Mouse (Mus musculus): ENCODE measurements around the gene Dop1b.

The Dop1b gene

GRCm38 (mm10) chr16:93712966-93713365, 1.3 kb downstream of the Dop1b start:
- DNase-seq (ENCODE audit: low spot score in 2 of 2), result no peak

- DNase-seq (ENCODE audit: low spot score in 2 of 2), result no peak
Observed at GRCm38 (mm10) chr16:93714426-93714825, 2.7 kb downstream of the Dop1b start.

- DNase-seq (ENCODE audit: low spot score in 2 of 2), result no peak
Observed at GRCm38 (mm10) chr16:93715826-93716225, 4.1 kb downstream of the Dop1b start.

GRCm38 (mm10) chr16:93717299-93717703, 5.6 kb downstream of the Dop1b start:
- peak; percentile 78 to 84 for DNase-seq (ENCODE audit: low spot score in 2 of 2)

DNA sequence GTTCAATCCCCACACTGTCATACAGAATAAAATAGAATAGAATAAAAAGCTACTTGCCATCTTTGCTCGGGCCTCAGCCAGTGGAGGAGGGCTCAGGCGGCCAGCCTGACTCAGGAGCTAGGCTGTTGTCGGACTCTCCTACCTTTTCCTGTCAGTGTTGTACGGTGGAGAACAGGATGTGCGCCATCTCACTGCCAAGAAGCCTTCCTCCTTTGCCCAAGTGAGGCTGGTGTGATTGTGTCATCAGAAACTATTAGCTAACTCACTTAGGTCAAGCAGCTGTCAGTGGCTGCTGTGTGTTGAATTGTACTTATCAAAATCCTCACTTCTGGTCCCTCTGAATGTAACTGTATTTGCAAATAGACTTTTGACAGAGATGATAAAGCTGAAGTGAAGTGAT, 10.1 kb downstream of the Dop1b start:
- no peak for DNase-seq (ENCODE audit: low spot score in 2 of 2)

DNA sequence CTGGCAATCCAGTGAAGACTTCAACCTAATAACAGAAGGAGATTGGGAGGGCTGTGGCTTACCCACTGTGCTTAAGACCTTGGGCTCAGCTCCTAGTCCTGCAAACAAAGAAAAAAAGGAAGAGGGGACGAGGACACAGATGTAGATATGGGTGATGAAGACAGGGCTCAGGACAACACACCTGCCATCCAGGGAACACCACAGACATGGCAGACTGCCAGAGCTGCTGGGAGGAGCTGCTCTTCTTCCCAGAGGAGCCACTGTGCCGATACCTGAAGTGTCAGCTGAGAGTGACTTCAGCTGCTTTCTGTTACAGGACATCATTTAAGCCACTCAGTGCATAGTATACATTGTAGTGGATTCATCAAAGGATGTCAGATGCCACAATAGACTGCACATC, 10.8 kb downstream of the Dop1b start:
- DNase-seq (ENCODE audit: low spot score in 2 of 2), result no peak

DNA sequence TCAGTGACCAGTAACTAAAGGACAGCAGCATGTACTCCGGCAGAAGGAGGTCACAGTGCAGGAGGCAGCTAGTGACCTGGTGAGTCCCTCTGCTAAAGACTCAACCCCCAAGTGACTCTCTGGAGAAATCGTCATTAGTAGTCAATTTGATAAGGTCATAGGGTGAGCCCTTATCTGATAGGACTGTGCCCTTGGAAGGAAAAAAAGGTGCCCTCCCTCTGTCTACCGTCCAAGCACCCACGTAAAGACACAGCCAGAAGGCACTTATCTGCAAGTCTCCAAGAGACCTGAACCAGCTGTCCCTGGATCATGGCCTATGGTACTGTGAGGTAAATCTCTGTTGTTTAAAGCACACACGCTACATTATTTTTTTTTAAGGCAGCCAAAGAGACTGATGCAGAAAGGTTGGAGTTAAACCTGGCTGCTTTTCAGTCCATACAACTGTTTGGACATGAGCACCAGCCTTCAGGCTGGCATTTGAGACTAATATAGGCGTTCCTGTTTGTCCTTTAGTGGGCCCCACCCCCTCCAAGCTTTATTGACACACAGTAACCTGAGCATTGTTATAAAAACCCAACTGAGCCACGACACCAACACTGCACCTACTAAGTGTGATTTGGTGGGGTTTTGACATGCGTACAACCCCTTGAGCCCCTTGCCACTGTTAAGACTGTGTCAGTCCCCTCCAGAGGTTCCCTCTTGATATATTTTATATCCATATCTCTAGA, 13.9 kb downstream of the Dop1b start:
- DNase-seq (ENCODE audit: low spot score in 2 of 2), result no peak

GRCm38 (mm10) chr16:93726186-93726585, 14.5 kb downstream of the Dop1b start:
- no peak for DNase-seq (ENCODE audit: low spot score in 2 of 2)

DNA sequence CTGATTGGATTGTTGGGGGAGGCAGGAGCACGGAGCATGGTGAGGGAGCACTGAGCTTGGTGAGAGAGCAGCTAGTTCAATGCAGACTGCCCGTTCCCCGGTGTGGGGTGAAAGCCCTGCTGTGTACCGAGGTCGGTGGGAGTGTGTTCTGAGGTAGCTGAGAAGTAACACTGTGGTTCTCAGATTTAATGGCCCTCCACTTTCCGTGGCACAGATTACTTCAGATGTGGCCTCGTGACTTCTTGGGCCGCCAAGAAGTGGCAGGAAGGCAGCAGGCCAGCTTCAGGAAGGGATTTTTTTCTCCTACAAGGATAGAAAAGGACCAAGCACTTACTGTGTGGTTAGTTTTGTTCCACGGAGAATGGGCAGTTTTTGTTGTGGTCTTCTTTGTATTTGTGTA, 17.0 kb downstream of the Dop1b start:
- no peak for DNase-seq (ENCODE audit: low spot score in 2 of 2)

DNA sequence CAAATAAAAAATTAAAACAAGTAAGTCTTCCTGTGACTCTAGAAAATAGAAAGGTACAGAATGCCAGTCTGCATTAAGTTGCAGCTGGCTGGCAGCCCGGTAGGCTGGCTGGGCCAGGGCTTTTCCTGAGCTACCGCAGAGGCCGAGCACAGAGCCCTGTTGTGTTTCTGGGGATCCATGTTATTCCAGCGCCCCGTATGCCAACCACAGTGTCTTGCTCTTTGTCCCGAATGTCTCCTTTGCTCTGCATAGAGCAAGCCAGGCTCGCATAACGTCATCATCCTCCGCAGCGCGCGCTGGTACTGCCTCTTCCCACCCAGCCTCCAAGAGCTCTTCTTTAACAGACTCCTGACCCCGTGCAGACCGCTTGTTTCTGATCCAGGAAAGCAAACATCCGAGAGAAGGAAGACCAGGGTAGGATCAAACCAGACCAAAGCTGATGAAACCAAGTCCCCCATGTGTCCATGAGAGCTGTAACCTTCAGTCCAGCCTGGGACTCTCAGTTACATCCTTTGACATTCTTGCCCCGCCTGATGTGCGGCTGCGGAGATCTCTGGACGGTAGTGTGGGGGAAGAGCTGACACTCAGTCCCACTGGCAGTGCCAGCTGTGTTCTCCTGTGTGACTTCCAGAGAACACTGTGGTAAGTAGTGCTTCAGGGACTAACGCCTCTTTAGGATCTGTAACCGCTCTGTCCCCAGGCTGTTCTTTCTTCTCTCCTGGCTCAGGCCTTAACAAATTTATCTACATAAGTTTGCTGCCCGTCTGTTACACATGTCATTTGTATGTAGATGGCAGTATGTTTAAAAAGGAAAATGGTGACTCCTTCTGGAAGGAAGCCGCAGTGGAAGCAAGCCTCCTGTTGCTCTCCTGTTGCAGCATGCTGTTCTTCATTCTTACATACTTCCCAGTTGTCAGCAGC, 18.4 kb downstream of the Dop1b start:
- no peak for DNase-seq (ENCODE audit: low spot score in 2 of 2)

DNA sequence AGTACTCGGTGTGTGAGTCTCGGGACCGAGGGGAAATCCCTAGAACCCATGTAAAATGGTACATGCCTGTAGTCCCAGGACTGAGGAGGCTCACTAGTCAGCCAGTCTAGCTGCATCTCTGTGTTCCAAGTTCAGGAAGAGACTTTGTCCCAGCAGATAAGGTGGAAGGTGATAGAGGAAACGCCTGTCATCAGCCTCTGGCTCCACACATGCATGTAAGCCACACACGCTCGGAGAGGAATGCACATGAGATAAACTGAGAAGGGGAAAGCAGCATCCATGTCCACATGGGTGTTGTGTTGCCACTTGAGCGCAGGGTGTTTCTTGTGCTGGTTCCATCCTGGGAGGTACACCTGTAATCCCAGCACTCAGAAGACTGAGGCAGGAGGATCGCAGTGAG, 19.6 kb downstream of the Dop1b start:
- no peak for DNase-seq (ENCODE audit: low spot score in 2 of 2)

GRCm38 (mm10) chr16:93732875-93733569, 21.3 kb downstream of the Dop1b start:
- no peak for DNase-seq (ENCODE audit: low spot score in 2 of 2)

DNA sequence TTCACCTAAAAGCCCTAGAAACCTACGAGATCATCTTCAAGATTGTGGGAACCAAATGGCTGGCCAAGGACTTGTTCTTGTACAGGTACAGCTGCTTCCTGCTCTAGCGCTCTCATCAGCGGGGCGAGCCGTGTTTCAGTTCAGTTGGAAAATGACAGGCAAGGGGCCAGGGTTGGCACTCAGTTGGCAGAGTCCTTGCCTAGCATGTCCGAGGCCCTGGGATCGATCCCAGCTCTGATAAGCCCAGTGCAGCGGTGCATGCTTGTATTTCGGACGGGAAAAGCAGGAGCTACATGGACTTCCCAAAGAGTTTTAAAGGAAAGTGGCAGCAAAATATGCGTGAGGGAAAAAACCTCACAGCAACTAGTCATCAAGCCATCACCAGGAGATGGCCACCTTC, 27.5 kb downstream of the Dop1b start:
- DNase-seq (ENCODE audit: low spot score in 2 of 2), result no peak

- no peak for DNase-seq (ENCODE audit: low spot score in 2 of 2)
Observed at GRCm38 (mm10) chr16:93742903-93743302, 31.2 kb downstream of the Dop1b start.

- peak in 1 of 2 experiments; percentile 45 for DNase-seq (ENCODE audit: low spot score in 2 of 2)
Observed at GRCm38 (mm10) chr16:93744049-93744490, 32.4 kb downstream of the Dop1b start.

- peak in 1 of 2 experiments; percentile 59 for DNase-seq (ENCODE audit: low spot score in 2 of 2)
Observed at GRCm38 (mm10) chr16:93744804-93745340, 33.2 kb downstream of the Dop1b start.

- DNase-seq (ENCODE audit: low spot score in 2 of 2), result no peak
Observed at GRCm38 (mm10) chr16:93746397-93746796, 34.7 kb downstream of the Dop1b start.

GRCm38 (mm10) chr16:93746957-93747356, 35.3 kb downstream of the Dop1b start:
- no peak for DNase-seq (ENCODE audit: low spot score in 2 of 2)

- DNase-seq (ENCODE audit: low spot score in 2 of 2), result no peak
Observed at GRCm38 (mm10) chr16:93747421-93747820, 35.7 kb downstream of the Dop1b start.

- no peak for DNase-seq (ENCODE audit: low spot score in 2 of 2)
Observed at GRCm38 (mm10) chr16:93749147-93749910, 37.6 kb downstream of the Dop1b start.

GRCm38 (mm10) chr16:93750464-93750863, 38.8 kb downstream of the Dop1b start:
- DNase-seq (ENCODE audit: low spot score in 2 of 2), result no peak
